Mouse (Mus musculus): ENCODE measurements around the gene Mef2b.

GRCm38 (mm10) chr8:70117611-70118010 lies 21.9 kb upstream of the Mef2b start:
- TF ChIP-seq CTCF (IDR thresholded peaks at IDR 0.05; ENCODE audit: low read depth) (no peak), EP300 (IDR thresholded peaks at IDR 0.05; ENCODE audit: low read depth) (no peak)
